Mouse (Mus musculus): ENCODE measurements around the gene Pkd1l2.

GRCm38 (mm10) chr8:116975606-116976005 lies 106.6 kb downstream of the Pkd1l2 start:
- no peak for TF ChIP-seq CTCF (conservative IDR thresholded peaks at IDR 0.05; ENCODE audit: low read length)
- no peak for TF ChIP-seq NANOG (IDR thresholded peaks at IDR 0.05; ENCODE audit: borderline replicate concordance, low read length)
